Mouse (Mus musculus) forebrain, postnatal 0 days (tissue): ENCODE results near the gene Klrg1. TPM values are rescaled to one million over a fixed set of nuclear protein-coding genes. Genes with fewer than 3 reads are reported as not detected.

Experiments
- ATAC-seq: fragments of 200-750 bp; cut with Nextera tagmentation; 2 replicates; pipeline ENCODE4 v1.8.0; 2017; ENCODE audit warnings: mild to moderate bottlenecking, moderate library complexity
- DNase-seq: peaks from one replicate; pipeline ENCODE4 v3.0.0-alpha.2; 2015
- H3K27ac ChIP-seq: fragments of 300-500 bp; sonication (generic); 2 replicates; pipeline ENCODE4 v1.5.1; 2014; ENCODE audit warnings: low read depth, mild to moderate bottlenecking, antibody characterized with exemption, low read length, moderate library complexity, mixed read lengths
- H3K27me3 ChIP-seq: fragments of 300-500 bp; sonication (generic); 2 replicates; pipeline ENCODE4 v1.6.1; 2014; ENCODE audit warnings: mild to moderate bottlenecking, low read length, mixed read lengths; ENCODE audit not compliant: insufficient read depth
- H3K36me3 ChIP-seq: fragments of 300-500 bp; sonication (generic); 2 replicates; pipeline ENCODE4 v1.6.1; 2014; ENCODE audit warnings: mild to moderate bottlenecking, moderate library complexity; ENCODE audit not compliant: insufficient read depth
- H3K4me1 ChIP-seq: fragments of 300-500 bp; sonication (generic); 2 replicates; pipeline ENCODE4 v1.6.1; 2014; ENCODE audit warnings: antibody characterized with exemption; ENCODE audit not compliant: insufficient read depth
- H3K4me2 ChIP-seq: fragments of 300-500 bp; sonication (generic); 2 replicates; pipeline ENCODE4 v1.6.1; 2014; ENCODE audit warnings: low read depth, mild to moderate bottlenecking, moderate library complexity
- H3K4me3 ChIP-seq: fragments of 300-500 bp; sonication (generic); 2 replicates; pipeline ENCODE4 v1.5.1; 2014; ENCODE audit warnings: low read depth, low read length, mixed read lengths
- H3K9ac ChIP-seq: fragments of 300-500 bp; sonication (generic); 2 replicates; pipeline ENCODE4 v1.6.1; 2014; ENCODE audit warnings: mild to moderate bottlenecking
- H3K9me3 ChIP-seq: fragments of 300-500 bp; sonication (generic); 2 replicates; pipeline ENCODE4 v1.6.1; 2016; ENCODE audit warnings: low read length
- CTCF ChIP-seq: sonication (generic); IDR thresholded peaks from 2 replicates; pipeline ENCODE4 v1.5.1; 2016; ENCODE audit warnings: antibody characterized with exemption, control low read depth, low read depth
- WGBS: fragments of 180-500 bp; shearing (Covaris S2); extraction: QIAGEN DNeasy Blood & Tissue Kit; methylation state at CpG from one replicate; pipeline ENCODE4 v1.1.7; 2014; 5-methylcytosine and 5-hydroxymethylcytosine counted together
- polyA plus RNA-seq: library from polyadenylated mRNA; unstranded; fragments of >200 nt; fragmentation: Nextera tagmentation; extraction: Ambion mirVana; gene quantifications from 2 replicates; pipeline ENCODE4 v1.2.1, GENCODE M21; 2015
- total RNA-seq: library from RNA; depleted of rRNA; stranded (reverse); fragments of >200 nt; gene quantifications from 2 replicates; pipeline ENCODE4 v1.2.3, GENCODE M21; 2014

Klrg1 gene
- total and polyA plus RNA-seq, 2 experiments from 2014 or later: 1.1 to 2.7 TPM

GRCm38 (mm10) chr6:122284304-122284703 is 1.6 kb upstream of the Klrg1 start:
- 83% methylated on average over 4 of the region's 4 CpGs for WGBS
- no peak for TF ChIP-seq CTCF
- Histone ChIP-seq H3K9ac (no peak overlapping the region), H3K4me3 (no peak overlapping the region), H3K9me3 (no peaks in the 10 kb centered on the region), H3K27ac (no peak overlapping the region), H3K27me3 (no peaks in the 10 kb centered on the region), H3K4me2 (no peak overlapping the region), H3K4me1 (no peaks in the 10 kb centered on the region), H3K36me3 (no peaks in the 10 kb centered on the region)
- no peak for ATAC-seq
- no peak for DNase-seq

GRCm38 (mm10) chr6:122283429-122283828 is 747 bp upstream of the Klrg1 start:
- DNase-seq: no peak
- TF ChIP-seq CTCF: no peak
- 87% methylated on average over 2 of the region's 2 CpGs for WGBS

DNA sequence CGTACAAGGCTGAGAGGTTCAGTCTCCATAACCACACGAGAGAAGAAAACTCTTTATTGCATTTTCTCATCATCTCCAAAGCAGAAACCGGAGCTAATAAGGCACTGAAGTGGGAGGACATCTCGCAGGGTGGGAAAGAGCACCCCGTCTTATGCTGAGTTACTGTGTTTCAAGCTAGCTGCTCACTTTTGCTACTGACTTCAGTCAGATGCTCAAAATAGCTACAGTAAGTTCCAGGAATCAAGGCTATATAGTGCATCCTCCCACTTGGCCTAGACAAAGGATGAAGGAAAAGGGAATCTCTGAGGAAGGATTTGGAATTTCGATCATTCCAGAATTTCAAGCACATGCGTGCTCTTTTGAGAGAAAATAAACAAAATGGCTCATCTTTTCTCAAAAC is 6.1 kb downstream of the Klrg1 start:
- no peak overlapping the region for H3K27ac ChIP-seq
- no peaks in the 10 kb centered on the region for H3K9me3 ChIP-seq
- no peak overlapping the region for H3K4me2 ChIP-seq
- no peak for TF ChIP-seq CTCF
- no peak overlapping the region for H3K4me3 ChIP-seq
- H3K9ac ChIP-seq: no peak overlapping the region
- H3K4me1 ChIP-seq: no peaks in the 10 kb centered on the region
- DNase-seq (no peak), ATAC-seq (no peak)
- H3K27me3 ChIP-seq: no peaks in the 10 kb centered on the region
- WGBS: 93% methylated on average over 7 of the region's 7 CpGs
- no peaks in the 10 kb centered on the region for H3K36me3 ChIP-seq

More at GRCm38 (mm10) chr6:122283429-122283828, 747 bp upstream of the Klrg1 start:
- Histone ChIP-seq H3K9me3 (no peaks in the 10 kb centered on the region), H3K9ac (no peak overlapping the region), H3K4me3 (no peak overlapping the region), H3K4me1 (no peaks in the 10 kb centered on the region), H3K4me2 (no peak overlapping the region), H3K36me3 (no peaks in the 10 kb centered on the region), H3K27ac (no peak overlapping the region), H3K27me3 (no peaks in the 10 kb centered on the region)
- no peak for ATAC-seq

DNA sequence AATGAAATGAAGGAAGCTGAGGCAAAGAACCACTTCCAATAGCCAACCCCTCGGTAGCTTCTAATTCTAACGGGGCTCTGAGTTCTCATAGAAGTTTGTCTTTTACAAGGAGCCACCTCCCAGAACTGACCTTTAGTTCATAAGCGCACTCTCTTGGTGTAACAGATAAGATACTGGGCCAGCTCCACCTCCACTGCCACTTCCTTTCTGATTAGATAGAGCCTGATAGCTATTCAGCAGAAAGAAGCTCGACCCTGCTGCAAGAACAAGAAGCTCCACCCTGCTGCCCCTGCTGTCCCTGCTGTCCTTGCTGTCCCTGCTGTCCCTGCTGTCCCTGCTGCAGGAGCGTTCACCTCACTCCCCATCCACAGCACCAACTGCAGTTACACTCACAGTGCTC is 8.1 kb downstream of the Klrg1 start:
- no peaks in the 10 kb centered on the region for H3K9me3 ChIP-seq
- no peak overlapping the region for H3K4me3 ChIP-seq
- ATAC-seq (no peak), DNase-seq (no peak)
- H3K4me1 ChIP-seq: no peaks in the 10 kb centered on the region
- 73% methylated on average over 5 of the region's 5 CpGs for WGBS
- no peaks in the 10 kb centered on the region for H3K36me3 ChIP-seq
- no peak overlapping the region for H3K9ac ChIP-seq
- no peaks in the 10 kb centered on the region for H3K27me3 ChIP-seq
- no peak overlapping the region for H3K27ac ChIP-seq
- no peak for TF ChIP-seq CTCF
- H3K4me2 ChIP-seq: no peak overlapping the region

DNA sequence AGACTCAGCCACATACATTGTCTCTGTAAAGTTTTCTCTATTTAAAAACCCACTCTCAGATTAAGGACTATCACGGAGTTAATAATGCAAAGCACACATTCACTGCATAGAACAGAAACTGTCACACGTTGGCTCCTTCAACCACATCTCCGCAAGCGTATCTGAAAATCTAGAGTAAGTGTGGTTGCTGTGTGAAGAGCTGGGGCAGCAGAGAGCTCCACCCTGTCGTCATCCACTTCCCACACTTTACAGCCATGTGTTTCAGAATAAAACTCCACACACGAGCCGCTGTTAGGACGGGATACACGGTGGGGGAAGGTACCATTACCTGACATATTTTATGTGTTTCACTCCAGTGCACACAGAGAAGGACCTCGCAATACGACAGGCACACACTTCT is 12.5 kb downstream of the Klrg1 start:
- 0 out of 2 replicates have a peak, but pooled peaks cover 3% of the 10 kb centered on the region for H3K4me1 ChIP-seq
- H3K4me2 ChIP-seq: no peak overlapping the region
- H3K9me3 ChIP-seq: no peaks in the 10 kb centered on the region
- no peak overlapping the region for H3K4me3 ChIP-seq
- ATAC-seq (no peak), DNase-seq (no peak)
- H3K36me3 ChIP-seq: no peaks in the 10 kb centered on the region
- 73% methylated on average over 11 of the region's 11 CpGs for WGBS
- H3K27me3 ChIP-seq: no peaks in the 10 kb centered on the region
- no peak overlapping the region for H3K27ac ChIP-seq
- H3K9ac ChIP-seq: no peak overlapping the region
- TF ChIP-seq CTCF: no peak

DNA sequence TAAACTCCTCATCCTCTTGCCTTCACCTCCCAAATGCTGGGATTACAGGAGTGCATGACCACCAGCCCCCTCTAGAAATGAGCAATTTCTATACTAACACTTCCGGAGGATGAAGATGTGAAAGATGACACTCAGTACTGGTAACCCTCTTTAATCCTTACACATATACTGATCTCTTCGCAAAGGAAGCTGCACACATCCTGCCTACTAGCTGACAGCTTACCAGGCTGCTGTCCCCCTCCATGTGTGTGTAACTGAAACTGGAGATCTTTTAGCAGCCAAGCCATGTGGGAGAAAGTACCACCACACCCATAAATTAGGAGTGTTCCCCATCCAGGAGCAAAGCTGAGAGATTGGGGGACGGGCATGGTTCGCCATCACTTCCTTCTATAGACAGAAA is 13.5 kb downstream of the Klrg1 start:
- TF ChIP-seq CTCF: no peak
- Histone ChIP-seq H3K36me3 (no peaks in the 10 kb centered on the region), H3K9me3 (no peaks in the 10 kb centered on the region)

GRCm38 (mm10) chr6:122268561-122268960 is 14.1 kb downstream of the Klrg1 start:
- Histone ChIP-seq H3K4me2 (no peak overlapping the region), H3K9ac (no peak overlapping the region), H3K9me3 (no peaks in the 10 kb centered on the region), H3K36me3 (no peaks in the 10 kb centered on the region), H3K27me3 (no peaks in the 10 kb centered on the region), H3K4me3 (no peak overlapping the region), H3K27ac (0 out of 2 replicates have a peak overlapping the region, but pooled peaks have one; percentile 4), H3K4me1 (0 out of 2 replicates have a peak, but pooled peaks cover 3% of the 10 kb centered on the region)
- WGBS: 23% methylated on average over 3 of the region's 3 CpGs
- TF ChIP-seq CTCF: no peak
- peak; percentile 89 for ATAC-seq
- peak; percentile 84 for DNase-seq

More for the DNA sequence above, 13.5 kb downstream of the Klrg1 start:
- Histone ChIP-seq H3K4me1 (0 out of 2 replicates have a peak, but pooled peaks cover 3% of the 10 kb centered on the region), H3K9ac (no peak overlapping the region), H3K27ac (0 out of 2 replicates have a peak overlapping the region, but pooled peaks have one; percentile 4), H3K4me3 (no peak overlapping the region), H3K4me2 (no peak overlapping the region), H3K27me3 (no peaks in the 10 kb centered on the region)
- DNase-seq: no peak
- ATAC-seq: peak; percentile 67
- whole genome bisulfite sequencing: 69% methylated on average over 4 of the region's 4 CpGs
